Mouse (Mus musculus): ENCODE measurements at regions not wholly inside any gene's neighbourhood (a gene's known extent, or its start where the extent isn't known, plus 50 kb on each side); places are given as distances from the start of the nearest gene placed in this dataset.

GRCm38 (mm10) chr6:51009526-51010340 lies 355.5 kb upstream of the Npvf start:
- DNase-seq (ENCODE audit: low spot score) = no peak

GRCm38 (mm10) chr6:51010536-51010935 lies 356.3 kb upstream of the Npvf start:
- no peak for DNase-seq (ENCODE audit: low spot score)

- no peak for DNase-seq (ENCODE audit: low spot score)
Measured at GRCm38 (mm10) chr6:51012086-51012830, 358.0 kb upstream of the Npvf start.

- DNase-seq (ENCODE audit: low spot score) = no peak
Measured at GRCm38 (mm10) chr6:51015735-51016134, 361.5 kb upstream of the Npvf start.

- no peak for DNase-seq (ENCODE audit: low spot score)
Measured at GRCm38 (mm10) chr6:51016441-51017070, 362.3 kb upstream of the Npvf start.

- no peak for DNase-seq (ENCODE audit: low spot score)
Measured at GRCm38 (mm10) chr6:51017260-51017999, 363.2 kb upstream of the Npvf start.

GRCm38 (mm10) chr6:51021206-51021605 lies 367.0 kb upstream of the Npvf start:
- DNase-seq (ENCODE audit: low spot score) = no peak

- no peak for DNase-seq (ENCODE audit: low spot score)
Measured at GRCm38 (mm10) chr6:51023361-51023760, 369.1 kb upstream of the Npvf start.

GRCm38 (mm10) chr6:51024756-51025155 lies 370.5 kb upstream of the Npvf start:
- DNase-seq (ENCODE audit: low spot score) = no peak

- no peak for DNase-seq (ENCODE audit: low spot score)
Measured at GRCm38 (mm10) chr6:51025411-51025810, 371.2 kb upstream of the Npvf start.

- DNase-seq (ENCODE audit: low spot score) = no peak
Measured at GRCm38 (mm10) chr6:51027296-51027695, 373.1 kb upstream of the Npvf start.

GRCm38 (mm10) chr6:51029516-51029915 lies 375.3 kb upstream of the Npvf start:
- no peak for DNase-seq (ENCODE audit: low spot score)

GRCm38 (mm10) chr6:51029953-51030352 lies 375.7 kb upstream of the Npvf start:
- no peak for DNase-seq (ENCODE audit: low spot score)

GRCm38 (mm10) chr6:51033835-51034234 lies 379.6 kb upstream of the Npvf start:
- no peak for DNase-seq (ENCODE audit: low spot score)

GRCm38 (mm10) chr6:51036074-51036473 lies 381.8 kb upstream of the Npvf start:
- no peak for DNase-seq (ENCODE audit: low spot score)

GRCm38 (mm10) chr6:51036553-51036952 lies 382.3 kb upstream of the Npvf start:
- no peak for DNase-seq (ENCODE audit: low spot score)

GRCm38 (mm10) chr6:51036956-51037355 lies 382.7 kb upstream of the Npvf start:
- DNase-seq (ENCODE audit: low spot score) = no peak

GRCm38 (mm10) chr6:51039486-51040180 lies 385.4 kb upstream of the Npvf start:
- no peak for DNase-seq (ENCODE audit: low spot score)

- no peak for DNase-seq (ENCODE audit: low spot score)
Measured at GRCm38 (mm10) chr6:51043970-51044369, 388.5 kb upstream of the Nfe2l3 start.

GRCm38 (mm10) chr6:51044873-51045272 lies 387.6 kb upstream of the Nfe2l3 start:
- no peak for DNase-seq (ENCODE audit: low spot score)

- no peak for DNase-seq (ENCODE audit: low spot score)
Measured at GRCm38 (mm10) chr6:51052451-51052921, 380.0 kb upstream of the Nfe2l3 start.
